Mouse (Mus musculus) gastrocnemius, postnatal 4 days (tissue): ENCODE results near the gene Rnf151. TPM values are rescaled to one million over a fixed set of nuclear protein-coding genes. Genes with fewer than 3 reads are reported as not detected.
"Not testable (repeated sequence)": the region's sequence is repeated elsewhere in the genome, so short reads cannot be mapped to it uniquely, and the experiment has no call there.

ENCODE experiments used
- DNase-seq, 2 experiments: peaks; one replicate each; pipeline ENCODE4 v3.0.0; 2021 to 2022; ENCODE audit warnings: low spot score in 2 of 2, mixed read lengths in 2 of 2
- total RNA-seq, 2 experiments: library from RNA; stranded (reverse); gene quantifications; 2 replicates each; pipeline ENCODE4 v1.2.3; 2021

The Rnf151 gene
- total RNA-seq, 2 experiments from 2014 or later, result 0.23 TPM; not detected in 1

DNA sequence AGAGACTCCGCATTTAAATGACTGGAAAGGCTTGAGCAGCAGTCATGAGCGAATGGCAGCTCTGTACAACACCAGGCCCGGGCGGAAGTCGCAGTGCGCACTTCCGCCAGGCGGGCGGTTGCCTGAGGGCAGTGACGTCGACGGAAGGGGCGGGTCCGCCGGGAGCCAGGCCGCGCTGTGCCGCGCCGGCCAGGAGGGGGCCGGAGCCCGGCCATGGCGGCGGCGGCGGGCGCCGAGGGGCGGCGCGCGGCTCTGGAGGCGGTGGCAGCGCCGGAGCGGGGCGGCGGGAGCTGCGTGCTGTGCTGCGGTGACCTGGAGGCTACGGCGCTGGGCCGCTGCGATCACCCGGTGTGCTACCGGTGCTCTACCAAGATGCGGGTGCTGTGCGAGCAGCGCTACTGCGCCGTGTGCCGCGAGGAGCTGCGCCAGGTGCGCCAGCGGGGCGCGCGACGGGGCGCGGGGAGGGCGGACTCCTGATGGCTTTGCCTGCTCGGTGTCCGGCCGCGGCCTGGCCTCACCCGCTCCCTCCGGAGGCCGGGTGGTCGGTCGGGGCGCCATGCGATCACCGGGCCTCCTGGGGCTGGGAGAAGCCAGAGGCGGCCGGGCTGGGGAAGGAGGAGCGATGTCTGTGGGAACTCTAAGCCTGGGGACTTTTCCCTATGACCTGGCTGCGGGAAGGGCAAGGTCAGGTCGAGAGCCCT, 48.2 kb downstream of the Rnf151 start, which contains the start of gene Zfp598:
Zfp598 (plus strand) TSS at position 143 of the 701 bp plus-strand sequence.
- peak; percentile 90 to 98 for DNase-seq

GRCm38 (mm10) chr17:24669214-24669544, 48.7 kb downstream of the Rnf151 start:
- not testable (repeated sequence) for DNase-seq

- DNase-seq, result no peak
Observed at GRCm38 (mm10) chr17:24667416-24667815, 50.4 kb downstream of the Rnf151 start.

DNA sequence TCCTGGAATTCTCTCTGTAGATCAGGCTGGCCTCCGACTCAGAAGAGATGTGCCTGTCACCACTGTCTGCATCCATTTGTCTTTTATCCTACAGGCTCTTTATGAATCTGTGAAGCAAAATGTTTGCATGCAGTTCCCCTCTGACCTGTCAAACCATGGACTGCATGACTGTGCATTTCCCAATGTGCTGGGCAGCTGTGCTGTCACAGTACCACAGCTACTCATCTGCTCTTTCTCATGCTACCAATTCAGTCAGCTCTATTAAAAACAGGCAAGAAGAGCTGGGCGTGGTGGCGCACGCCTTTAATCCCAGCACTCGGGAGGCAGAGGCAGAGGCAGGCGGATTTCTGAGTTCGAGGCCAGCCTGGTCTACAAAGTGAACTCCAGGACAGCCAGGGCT, 50.9 kb downstream of the Rnf151 start:
- not testable (repeated sequence) for DNase-seq

Other genes with a start within 250 kb of the Rnf151 start
- gene E4f1, start 247.8 kb downstream of the Rnf151 start, total RNA-seq, result 10 to 100 TPM; 18.0 to 20.7 TPM
- 10 to 100 TPM; 34.6 to 37.4 TPM for gene Pgp, start 247.7 kb downstream of the Rnf151 start, total RNA-seq
- 1 to 10 TPM in 1 of 2 experiments, under 1 TPM in 1; 0.91 to 1.5 TPM for gene Bricd5, start 244.2 kb downstream of the Rnf151 start, total RNA-seq
- 10 to 100 TPM; 12.4 to 16.8 TPM for gene Mlst8, start 239.0 kb downstream of the Rnf151 start, total RNA-seq
- gene Caskin1, start 229.5 kb downstream of the Rnf151 start, total RNA-seq, result 1 to 10 TPM; 1.6 TPM
- gene Traf7, start 190.1 kb downstream of the Rnf151 start, total RNA-seq, result 10 to 100 TPM; 80.8 to 86.3 TPM
- under 1 TPM; 0.52 to 0.64 TPM for gene Rab26, start 183.9 kb downstream of the Rnf151 start, total RNA-seq
- gene Pkd1, start 168.2 kb downstream of the Rnf151 start, total RNA-seq, result 10 to 100 TPM; 60.5 to 66.7 TPM
- 10 to 100 TPM; 66.4 to 75.4 TPM for gene Tsc2, start 85.4 kb downstream of the Rnf151 start, total RNA-seq
- 1 to 10 TPM; 7.5 TPM for gene Nthl1, start 85.4 kb downstream of the Rnf151 start, total RNA-seq
- gene Slc9a3r2, start 67.7 kb downstream of the Rnf151 start, total RNA-seq, result 10 to 100 TPM; 35.4 to 35.6 TPM
- gene Npw, start 59.6 kb downstream of the Rnf151 start, total RNA-seq, result not detected
- 10 to 100 TPM; 25.7 to 29.6 TPM for gene Zfp598, start 48.4 kb downstream of the Rnf151 start, total RNA-seq
- under 1 TPM; 0.13 to 0.15 TPM for gene Syngr3, start 28.1 kb downstream of the Rnf151 start, total RNA-seq
- 10 to 100 TPM; 22.9 to 24.6 TPM for gene Gfer, start 21.9 kb downstream of the Rnf151 start, total RNA-seq
- 1 to 10 TPM; 2.2 to 3.3 TPM for gene Noxo1, start 21.8 kb downstream of the Rnf151 start, total RNA-seq
- 10 to 100 TPM; 19.1 to 20.4 TPM for gene Tbl3, start 10.4 kb downstream of the Rnf151 start, total RNA-seq
- gene Rps2, start 53 bp upstream of the Rnf151 start, total RNA-seq, result 100 to 1,000 TPM; 750 to 839 TPM
- gene Ndufb10, start 6.4 kb upstream of the Rnf151 start, total RNA-seq, result 100 to 1,000 TPM; 383 to 407 TPM
- 100 to 1,000 TPM; 215 to 219 TPM for gene Rpl3l, start 9.8 kb upstream of the Rnf151 start, total RNA-seq
- 100 to 1,000 TPM in 1 of 2 experiments, 10 to 100 TPM in 1; 91.8 to 101 TPM for gene Msrb1, start 18.6 kb upstream of the Rnf151 start, total RNA-seq
- not detected for gene Hs3st6, start 34.9 kb upstream of the Rnf151 start, total RNA-seq
- gene Meiob, start 86.2 kb upstream of the Rnf151 start, total RNA-seq, result not detected
- 10 to 100 TPM; 65.5 to 68.8 TPM for gene Hagh, start 122.1 kb upstream of the Rnf151 start, total RNA-seq
- 10 to 100 TPM; 26.4 to 29.0 TPM for gene Fahd1, start 132.3 kb upstream of the Rnf151 start, total RNA-seq
- gene Igfals, start 147.9 kb upstream of the Rnf151 start, total RNA-seq, result 1 to 10 TPM; 3.1 to 6.4 TPM
- gene Nubp2, start 168.3 kb upstream of the Rnf151 start, total RNA-seq, result 10 to 100 TPM; 19.2 to 21.4 TPM
- gene Spsb3, start 168.6 kb upstream of the Rnf151 start, total RNA-seq, result 10 to 100 TPM; 29.0 to 32.3 TPM
- 10 to 100 TPM; 27.8 to 28.0 TPM for gene Eme2, start 177.0 kb upstream of the Rnf151 start, total RNA-seq
- gene Mrps34, start 177.1 kb upstream of the Rnf151 start, total RNA-seq, result 10 to 100 TPM; 93.0 to 94.7 TPM
- gene Nme3, start 178.4 kb upstream of the Rnf151 start, total RNA-seq, result 10 to 100 TPM; 10.3 to 14.5 TPM
- 10 to 100 TPM; 50.0 to 51.1 TPM for gene Mapk8ip3, start 218.9 kb upstream of the Rnf151 start, total RNA-seq
- 10 to 100 TPM; 41.7 to 44.3 TPM for gene Jpt2, start 242.6 kb upstream of the Rnf151 start, total RNA-seq